Mouse (Mus musculus) neural tube, embryonic 15.5 days (tissue): Measurements from ENCODE around the gene Gm49358. TPM values are rescaled to one million over a fixed set of nuclear protein-coding genes. Genes with fewer than 3 reads are reported as not detected.

ENCODE experiments used
- polyA plus RNA-seq: library from polyadenylated mRNA; unstranded; fragments of >200 nt; fragmentation: Nextera tagmentation; extraction: Ambion mirVana; gene quantifications from 2 replicates; pipeline ENCODE4 v1.2.1, GENCODE M21; 2015

The Gm49358 gene
- polyA plus RNA-seq, 1 experiment from 2014 or later = not detected

Other genes with a start within 250 kb of the Gm49358 start
- gene Hsp90b1, start 58.5 kb upstream of the Gm49358 start, polyA plus RNA-seq = 337 and 397 TPM in 2 replicates
- 2.2 and 2.3 TPM in 2 replicates for gene Ttc41, start 58.2 kb upstream of the Gm49358 start, polyA plus RNA-seq
- gene Nt5dc3, start 15.0 kb downstream of the Gm49358 start, polyA plus RNA-seq = 8.0 and 9.9 TPM in 2 replicates
- gene Stab2, start 244.1 kb downstream of the Gm49358 start, polyA plus RNA-seq = 0.09 and 0.33 TPM in 2 replicates